Mouse (Mus musculus) neural tube, embryonic 10.5 days (tissue): Measurements from ENCODE around the gene Cntnap5a.

ENCODE experiments used
- DNase-seq: peaks from one replicate; pipeline ENCODE4 v3.0.0-alpha.2; 2017; ENCODE audit warnings: low spot score; ENCODE audit errors: extremely low spot score

Cntnap5a gene

GRCm38 (mm10) chr1:115684518-115685368, at the start of gene Cntnap5a:
Cntnap5a (plus strand) TSS chr1:115684756.
- DNase-seq = peak; percentile 81

GRCm38 (mm10) chr1:115646921-115647320, 37.6 kb upstream of the Cntnap5a start:
- DNase-seq = no peak

DNA sequence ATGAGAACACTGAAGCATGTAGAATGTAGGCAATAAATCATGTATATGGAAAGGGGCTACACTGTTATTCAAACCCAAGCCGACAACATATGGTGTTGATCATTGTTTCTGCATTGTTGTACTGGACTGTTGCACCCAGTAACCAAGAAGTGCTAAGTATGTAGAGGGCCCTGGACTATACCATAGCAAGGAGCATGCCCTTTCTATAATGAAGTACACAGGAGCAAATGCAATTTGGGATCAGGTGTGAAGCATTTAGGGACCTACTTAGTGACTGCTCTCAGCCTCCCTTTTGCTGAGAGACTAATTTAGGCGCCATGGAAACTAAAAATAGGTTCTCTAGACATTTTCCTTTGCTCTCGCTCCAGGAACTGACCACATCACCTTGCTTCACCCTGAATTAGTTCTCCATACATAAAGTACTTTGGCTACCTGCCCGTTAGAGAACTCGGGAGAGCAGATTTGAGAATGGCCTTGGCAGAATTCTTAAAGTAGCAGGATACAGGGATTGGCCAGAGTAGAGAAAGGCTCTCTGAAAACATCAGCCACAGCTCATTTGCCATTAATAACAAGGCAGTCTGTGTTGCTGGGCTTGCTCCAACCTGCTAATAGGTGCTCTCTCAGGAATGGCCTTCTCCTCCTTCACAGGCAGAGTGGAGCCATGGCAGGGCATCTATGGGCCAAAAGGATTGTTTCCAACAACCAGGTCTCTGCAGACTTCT, 26.1 kb upstream of the Cntnap5a start:
- DNase-seq = no peak

GRCm38 (mm10) chr1:115686494-115686893, 1.9 kb downstream of the Cntnap5a start:
- DNase-seq = no peak

DNA sequence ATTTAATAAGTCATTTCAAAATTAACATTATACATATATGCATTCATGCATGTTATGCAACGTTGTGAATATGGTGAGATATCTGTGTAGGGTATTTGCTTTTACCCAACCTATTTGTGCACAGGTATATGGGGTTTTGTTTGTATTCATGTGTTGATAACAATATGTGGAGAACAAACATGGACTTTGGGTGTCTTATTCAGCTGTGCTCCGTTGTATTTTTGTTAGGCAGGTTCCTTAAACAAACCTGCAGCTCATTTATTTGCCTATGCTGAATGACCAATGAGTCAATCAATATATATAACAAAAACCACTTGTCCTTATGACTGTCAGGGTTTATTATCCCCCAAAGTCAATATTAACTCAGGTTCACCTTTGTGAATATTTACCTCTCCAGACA, 15.2 kb downstream of the Cntnap5a start:
- DNase-seq = no peak

DNA sequence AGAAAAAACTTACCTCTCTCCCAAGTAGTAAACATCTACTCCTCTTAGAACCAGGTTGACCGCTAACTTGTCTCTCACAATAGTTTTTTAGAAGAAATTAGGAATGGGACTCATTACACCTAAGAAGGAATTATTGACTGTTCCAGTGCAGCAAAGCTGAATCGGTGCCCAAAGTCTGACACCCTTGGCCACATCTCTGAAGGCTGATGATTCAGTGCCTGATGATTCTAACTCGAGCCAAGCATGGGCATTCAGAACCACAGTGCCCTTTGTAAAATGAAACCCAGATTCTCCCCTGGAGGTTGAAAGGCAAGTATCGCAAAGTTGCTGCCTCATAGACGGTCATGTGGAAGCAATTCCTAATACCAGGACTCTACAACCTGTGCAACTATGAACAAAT, 58.0 kb downstream of the Cntnap5a start:
- DNase-seq = no peak

DNA sequence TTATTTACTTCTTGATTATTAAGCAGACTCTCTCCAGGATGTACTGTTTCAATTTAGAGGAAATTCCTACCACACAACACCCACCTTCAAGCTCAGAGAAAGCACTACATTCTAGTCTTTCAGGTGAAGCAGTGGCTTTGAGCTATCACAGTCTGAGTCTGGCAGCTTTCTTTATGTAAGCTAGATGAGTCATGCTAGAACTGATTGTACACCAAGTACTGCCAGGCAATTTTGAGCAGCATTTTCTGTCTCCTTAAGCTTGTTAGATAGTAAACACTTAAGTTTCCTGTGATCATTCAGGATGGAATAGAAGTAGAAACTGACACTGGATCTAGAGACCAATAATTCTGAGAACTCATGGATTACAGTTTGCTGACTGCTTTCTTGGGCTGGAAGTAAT, 61.0 kb downstream of the Cntnap5a start:
- no peak for DNase-seq

DNA sequence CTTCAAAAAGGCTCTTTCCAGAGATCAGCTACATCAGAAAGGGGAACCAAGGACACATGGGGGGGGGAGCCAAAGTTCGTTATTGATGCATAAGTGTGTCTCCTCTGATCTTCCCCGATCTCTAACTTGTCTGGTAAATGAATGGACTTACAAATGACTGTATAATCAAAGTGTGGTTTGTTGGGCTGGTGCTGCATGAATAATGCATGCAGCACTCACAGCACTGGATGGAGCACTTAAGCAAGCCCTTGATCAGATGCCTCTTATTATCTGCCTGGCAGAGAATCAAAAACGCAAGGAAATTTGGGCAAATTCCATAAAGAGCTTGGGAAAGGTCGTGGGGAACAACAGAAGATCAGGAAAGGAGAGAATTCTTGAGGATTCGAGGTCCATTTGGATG, 100.2 kb downstream of the Cntnap5a start:
- no peak for DNase-seq

DNA sequence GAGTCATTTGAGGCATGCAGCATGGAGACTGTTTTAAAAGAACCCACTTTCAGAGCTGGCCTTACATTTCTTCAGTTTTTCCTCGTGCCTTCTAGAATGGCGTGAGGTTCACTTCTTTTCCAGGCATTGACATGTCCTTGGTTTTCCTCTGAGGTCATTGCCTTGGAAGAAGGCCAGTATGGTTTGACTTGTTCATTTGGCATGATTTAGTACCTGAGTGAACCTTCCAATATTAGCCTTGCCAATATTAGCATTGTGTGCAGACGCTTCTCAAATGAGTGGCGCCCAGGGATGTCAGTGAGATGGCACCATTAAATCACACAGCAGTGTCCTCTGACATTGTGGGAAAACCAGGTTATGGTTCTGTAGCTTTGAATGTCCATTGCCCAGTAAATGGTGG, 158.0 kb downstream of the Cntnap5a start:
- DNase-seq = no peak

GRCm38 (mm10) chr1:115847605-115848004, 163.0 kb downstream of the Cntnap5a start:
- no peak for DNase-seq

DNA sequence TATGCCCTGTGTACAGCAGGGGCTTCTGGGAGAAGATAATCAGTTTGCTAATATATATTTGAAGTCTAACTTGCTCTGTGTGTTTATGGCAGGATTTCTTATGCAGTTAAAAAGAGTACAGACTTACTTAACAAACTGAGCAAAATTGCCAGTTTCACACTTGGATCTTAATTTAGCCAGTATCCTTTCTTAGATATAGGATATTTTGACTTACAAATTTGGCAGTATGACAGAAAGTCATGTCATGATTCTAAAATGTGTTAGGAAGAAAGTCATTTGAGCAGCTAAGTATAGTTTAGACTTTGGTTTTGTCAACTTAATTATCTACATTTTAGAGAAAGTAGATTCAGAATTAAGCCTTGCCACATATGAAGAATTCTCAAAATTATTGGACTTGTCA, 167.7 kb downstream of the Cntnap5a start:
- DNase-seq = no peak

DNA sequence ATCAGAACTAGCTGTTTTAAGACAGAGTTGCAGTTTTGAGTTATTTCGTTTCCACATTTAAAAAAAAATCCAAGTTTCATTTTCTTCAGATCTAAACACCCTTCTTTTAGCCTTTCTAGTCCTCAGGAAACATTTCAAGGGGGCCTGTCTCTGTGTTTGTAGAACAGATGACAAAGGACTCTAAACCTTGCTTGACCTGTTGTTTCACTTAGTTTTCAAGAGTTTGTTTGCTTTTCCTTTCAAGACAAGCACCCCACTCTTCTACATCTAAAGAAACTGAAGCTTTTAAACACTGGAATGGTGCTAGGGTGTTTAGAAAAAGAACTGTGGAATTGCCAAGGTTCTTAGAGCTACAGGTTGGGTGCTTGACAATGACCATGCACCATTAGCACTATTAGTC, 233.8 kb downstream of the Cntnap5a start:
- no peak for DNase-seq

DNA sequence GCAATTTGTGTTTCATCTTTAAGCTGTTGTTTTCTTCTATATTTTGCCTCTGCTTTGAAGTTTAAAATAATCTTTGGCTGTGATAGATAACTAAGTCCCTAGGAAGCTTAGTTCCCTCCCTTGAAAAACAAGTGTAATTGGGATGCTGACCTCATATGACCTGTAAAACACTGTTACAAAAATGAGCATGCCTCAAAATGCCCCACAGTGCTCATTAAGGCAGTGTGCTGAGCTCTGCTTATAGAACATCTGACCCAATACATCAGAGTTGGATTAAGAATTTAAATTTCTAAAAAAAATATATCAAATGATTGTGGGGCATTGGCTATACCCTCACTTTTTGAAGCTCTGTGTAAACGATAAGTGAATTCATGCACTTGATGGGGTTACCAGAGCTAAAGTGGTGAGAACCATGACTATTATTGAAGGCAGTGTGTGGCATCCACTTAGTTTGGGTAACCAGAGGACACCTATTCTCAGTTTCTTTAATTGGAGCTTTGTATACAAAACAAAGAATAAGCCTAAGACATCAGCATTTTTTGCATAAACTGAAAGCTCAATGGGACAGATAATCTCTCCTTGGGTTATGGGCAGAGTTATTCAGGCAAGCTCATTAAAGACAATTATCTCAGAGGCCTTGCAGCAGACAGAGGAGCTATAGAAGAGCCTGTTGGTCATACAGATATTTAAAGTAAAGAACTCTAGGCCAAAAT, 241.6 kb downstream of the Cntnap5a start:
- no peak for DNase-seq

GRCm38 (mm10) chr1:115932045-115932444, 247.5 kb downstream of the Cntnap5a start:
- DNase-seq = no peak

DNA sequence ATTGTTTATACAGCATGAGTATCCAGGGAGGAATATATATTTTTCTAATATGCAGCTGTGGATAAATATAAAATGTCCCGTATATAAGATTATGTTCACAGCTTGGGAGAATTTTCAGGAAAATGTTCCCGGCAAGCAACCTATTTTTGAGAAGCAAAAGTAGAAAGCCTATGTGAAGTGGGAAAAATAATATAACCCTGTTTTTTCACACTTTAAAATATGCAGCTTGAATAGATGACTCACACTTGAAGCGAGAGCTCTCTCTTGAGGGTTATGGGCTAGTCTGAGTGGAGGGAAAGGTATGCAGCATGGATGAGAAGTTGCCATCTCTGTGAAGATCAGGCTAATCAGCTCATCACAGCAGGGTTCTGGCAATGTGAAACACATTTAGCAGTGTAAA, 261.3 kb downstream of the Cntnap5a start:
- no peak for DNase-seq

DNA sequence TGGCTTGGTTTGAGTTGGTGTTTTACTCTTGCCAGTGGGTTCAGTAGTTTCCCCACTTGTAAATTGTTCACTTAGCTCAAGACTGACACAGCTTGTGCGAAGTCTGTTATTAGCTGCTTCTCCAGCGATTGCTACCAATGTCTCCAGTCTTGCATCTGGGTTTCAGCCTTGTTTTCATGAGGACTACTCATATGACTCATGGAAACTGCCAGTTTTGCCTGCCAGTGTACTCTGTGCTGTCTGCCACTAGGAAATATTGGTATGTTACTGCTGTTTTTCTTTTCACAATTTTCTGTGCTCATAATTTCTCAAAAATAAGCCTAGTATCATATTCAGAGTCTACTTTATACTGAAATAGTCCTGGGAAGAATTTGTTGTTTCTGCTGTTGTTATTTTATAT, 272.0 kb downstream of the Cntnap5a start:
- DNase-seq = no peak

- DNase-seq = no peak
Measured at GRCm38 (mm10) chr1:115964993-115965575, 280.5 kb downstream of the Cntnap5a start.

DNA sequence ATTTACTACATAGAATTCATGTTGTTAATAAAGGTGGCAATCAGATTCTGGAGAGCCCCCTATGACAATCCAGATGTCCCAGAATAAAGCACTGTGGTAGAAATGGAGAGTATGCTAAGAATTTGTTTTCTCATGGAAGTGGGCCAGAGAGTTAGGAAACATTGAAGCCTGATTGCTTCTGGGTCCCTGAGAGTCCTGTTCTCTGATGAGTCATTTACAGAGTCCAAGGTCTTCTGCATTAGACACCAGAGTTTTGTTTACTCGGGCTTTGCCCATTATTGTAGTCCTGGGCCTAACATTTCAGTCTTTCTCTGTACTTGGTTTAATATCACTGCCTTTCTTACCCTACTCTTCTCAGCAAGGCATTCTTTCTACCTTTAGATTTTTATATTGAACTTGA, 305.6 kb downstream of the Cntnap5a start:
- no peak for DNase-seq

- DNase-seq = no peak
Measured at GRCm38 (mm10) chr1:116015768-116016167, 331.2 kb downstream of the Cntnap5a start.

DNA sequence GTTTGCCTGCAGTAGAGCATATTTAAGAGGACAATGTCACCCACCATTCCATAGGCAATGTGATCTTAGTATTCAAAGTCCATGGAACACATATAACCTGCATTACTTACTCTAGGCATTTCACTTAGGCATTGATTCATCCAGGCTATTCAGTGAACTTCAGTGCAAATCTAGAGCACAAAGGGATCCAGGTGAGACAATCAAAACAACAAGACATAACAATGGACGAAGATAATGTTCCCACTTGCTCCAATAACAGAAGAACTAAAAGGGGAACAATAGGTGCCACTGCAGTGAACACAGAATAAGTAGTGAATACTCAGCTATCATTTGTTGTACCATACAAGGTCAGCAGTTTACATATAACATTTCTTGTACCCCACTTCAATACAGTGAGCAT, 345.1 kb downstream of the Cntnap5a start:
- DNase-seq = no peak

- no peak for DNase-seq
Measured at GRCm38 (mm10) chr1:116035897-116036296, 351.3 kb downstream of the Cntnap5a start.

DNA sequence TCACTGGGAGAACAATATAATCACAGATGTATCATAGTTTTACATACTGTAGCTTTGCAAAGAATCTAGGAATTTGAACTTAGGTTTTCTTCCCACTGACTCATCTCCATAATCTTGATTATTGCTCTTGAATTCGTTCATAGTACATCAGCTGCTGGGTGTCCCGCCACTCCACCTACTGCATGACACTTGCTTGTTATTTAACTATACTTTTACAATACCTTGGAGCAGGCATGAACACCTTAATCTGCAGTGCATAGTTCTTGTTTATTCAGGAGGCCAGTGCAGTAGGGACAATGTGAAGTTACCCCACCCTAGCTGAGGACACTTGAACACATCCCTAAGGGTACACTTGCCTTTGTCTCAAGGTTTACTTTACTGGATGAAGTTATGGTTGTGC, 352.3 kb downstream of the Cntnap5a start:
- no peak for DNase-seq
